Mouse (Mus musculus): Measurements from ENCODE around the gene Armt1.

- TF ChIP-seq POLR2A (IDR thresholded peaks at IDR 0.05; ENCODE audit: low read depth, low read length): no peak
- TF ChIP-seq CTCF (IDR thresholded peaks at IDR 0.05; ENCODE audit: extremely low read depth, insufficient read length, insufficient replicate concordance, low read depth, low read length): no peak
Measured at GRCm38 (mm10) chr10:4473591-4473993, 41.3 kb downstream of the Armt1 start.

Data from small intestine, adult 2 months (tissue).